Mouse (Mus musculus) forebrain, embryonic 11.5 days (tissue): ENCODE results near the gene Galnt9. TPM values are rescaled to one million over a fixed set of nuclear protein-coding genes. Genes with fewer than 3 reads are reported as not detected.
A peak's percentile ranks its signal among the peaks of the same experiment; 100 is the strongest.

Experiments used
- ATAC-seq: fragments of 200-750 bp; cut with Nextera tagmentation; replicated peaks from 2 replicates; pipeline ENCODE4 v1.8.0; 2017; ENCODE audit warnings: moderate TSS enrichment; ENCODE audit not compliant: low FRiP score
- DNase-seq: peaks from one replicate; pipeline ENCODE4 v3.0.0-alpha.2; 2017; ENCODE audit warnings: low spot score
- H3K27ac ChIP-seq: fragments of 300-500 bp; sonication (generic); 2 replicates; pipeline ENCODE4 v1.5.1; 2014; ENCODE audit warnings: low read depth, low read length
- H3K27me3 ChIP-seq: fragments of 300-500 bp; sonication (generic); 2 replicates; pipeline ENCODE4 v1.6.1; 2014; ENCODE audit warnings: mild to moderate bottlenecking, low read length, mixed read lengths; ENCODE audit not compliant: control insufficient read depth, insufficient read depth
- H3K36me3 ChIP-seq: fragments of 300-500 bp; sonication (generic); 2 replicates; pipeline ENCODE4 v1.6.1; 2014; ENCODE audit warnings: mild to moderate bottlenecking, low read length, moderate library complexity, mixed read lengths; ENCODE audit not compliant: control insufficient read depth, insufficient read depth
- H3K4me1 ChIP-seq: fragments of 300-500 bp; sonication (generic); replicated peaks from 2 replicates; pipeline ENCODE4 v1.6.1; 2014; ENCODE audit warnings: low read length, mixed read lengths; ENCODE audit not compliant: control insufficient read depth, insufficient read depth
- H3K4me2 ChIP-seq: fragments of 300-500 bp; sonication (generic); 2 replicates; pipeline ENCODE4 v1.6.1; 2014; ENCODE audit warnings: low read depth, mild to moderate bottlenecking, low read length, moderate library complexity, mixed read lengths; ENCODE audit not compliant: severe bottlenecking
- H3K4me3 ChIP-seq: fragments of 300-500 bp; sonication (generic); 2 replicates; pipeline ENCODE4 v1.5.1; 2014; ENCODE audit warnings: low read depth, low read length
- H3K9ac ChIP-seq: fragments of 300-500 bp; sonication (generic); 2 replicates; pipeline ENCODE4 v1.6.1; 2014; ENCODE audit warnings: low read length
- H3K9me3 ChIP-seq: fragments of 300-500 bp; sonication (generic); 2 replicates; pipeline ENCODE4 v1.6.1; 2016; ENCODE audit warnings: low read length, mixed read lengths; ENCODE audit not compliant: control insufficient read depth
- WGBS: fragments of 180-500 bp; shearing (Covaris S2); extraction: QIAGEN DNeasy Blood & Tissue Kit; methylation state at CpG from one replicate; pipeline ENCODE4 v1.1.7; 2014; 5-methylcytosine and 5-hydroxymethylcytosine counted together
- polyA plus RNA-seq: library from polyadenylated mRNA; unstranded; fragments of >200 nt; fragmentation: Nextera tagmentation; extraction: Ambion mirVana; gene quantifications from 2 replicates; pipeline ENCODE4 v1.2.1, GENCODE M21; 2014

The Galnt9 gene
- 1.6 and 2.1 TPM in 2 replicates for polyA plus RNA-seq

DNA sequence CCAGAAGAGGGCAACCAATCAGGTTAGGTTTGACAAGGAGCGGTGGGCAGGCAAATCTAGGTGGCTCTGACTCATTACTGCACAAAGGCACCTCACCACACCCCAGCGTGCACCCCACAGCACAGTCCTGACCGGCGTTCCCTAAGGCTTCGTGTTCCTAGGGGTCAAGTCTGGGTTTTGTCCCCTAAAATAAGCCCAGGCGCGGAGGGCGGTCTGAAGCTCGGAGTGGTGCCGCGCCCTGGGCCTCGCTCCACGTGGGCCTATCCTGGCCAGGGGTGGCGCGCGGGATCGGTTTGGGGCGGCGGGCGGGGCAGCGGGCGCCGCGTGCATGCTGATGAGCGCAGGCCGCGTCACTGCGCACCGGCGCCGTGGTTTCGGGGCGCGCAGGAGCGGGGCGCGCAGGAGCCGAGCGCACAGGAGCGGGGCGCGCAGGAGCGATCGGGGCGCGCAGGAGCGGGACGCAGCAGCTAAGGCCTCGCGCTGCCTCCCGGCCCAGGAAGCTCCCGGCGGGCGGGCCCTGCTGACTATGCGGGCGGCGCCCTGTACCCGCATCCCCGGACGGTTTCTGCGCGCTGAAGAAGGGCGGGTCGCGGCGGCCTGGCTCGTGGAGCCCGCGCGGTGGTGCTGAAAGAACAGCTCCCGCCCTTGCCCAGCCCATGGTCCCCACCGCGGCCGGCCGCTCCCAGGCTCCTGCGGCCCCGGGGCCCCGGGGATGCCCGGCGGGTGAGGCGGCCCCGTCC, at the start of gene Galnt9:
Gene Galnt9, plus strand, starts transcription at position 405 of the 740 bp plus-strand sequence.
- peaks cover 34% of the 10 kb centered on the region for H3K27me3 ChIP-seq
- ATAC-seq = peak; percentile 49
- H3K4me1 ChIP-seq = peaks cover 7% of the 10 kb centered on the region; the same call in 1 of the 2 replicates
- H3K4me2 ChIP-seq = peak within 1 kb of the TSS; percentile 63
- under 1% methylated on average over 75 of the region's 82 CpGs for WGBS
- DNase-seq = peak; percentile 85
- no peaks in the 10 kb centered on the region for H3K9me3 ChIP-seq
- peak within 1 kb of the TSS; percentile 32 for H3K4me3 ChIP-seq
- no peak within 1 kb of the TSS for H3K27ac ChIP-seq
- H3K36me3 ChIP-seq = no peaks in the 10 kb centered on the region
- no peak within 1 kb of the TSS for H3K9ac ChIP-seq

DNA sequence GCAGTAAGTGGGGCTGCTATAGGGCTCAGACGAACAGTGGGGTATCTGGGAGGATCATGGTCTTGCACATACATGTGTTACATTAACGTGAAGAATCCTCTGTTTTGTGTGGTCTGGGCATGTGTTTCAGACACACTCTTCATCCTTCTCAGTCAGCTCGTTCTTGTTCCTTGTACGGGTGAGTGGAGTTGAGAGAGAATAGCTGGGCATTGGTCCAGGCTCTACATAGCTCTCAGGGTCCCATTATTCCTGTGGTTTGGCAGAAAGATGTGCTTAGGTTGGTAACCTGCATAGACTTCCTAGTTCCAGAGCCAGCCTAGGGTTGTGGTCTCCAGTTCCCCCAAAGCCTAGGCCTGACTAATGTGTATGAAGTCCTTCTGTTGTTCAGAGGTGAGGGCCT, 49.8 kb upstream of the Galnt9 start:
- H3K27me3 ChIP-seq = peaks cover under 1% of the 10 kb centered on the region; the same call in 1 of the 2 replicates

DNA sequence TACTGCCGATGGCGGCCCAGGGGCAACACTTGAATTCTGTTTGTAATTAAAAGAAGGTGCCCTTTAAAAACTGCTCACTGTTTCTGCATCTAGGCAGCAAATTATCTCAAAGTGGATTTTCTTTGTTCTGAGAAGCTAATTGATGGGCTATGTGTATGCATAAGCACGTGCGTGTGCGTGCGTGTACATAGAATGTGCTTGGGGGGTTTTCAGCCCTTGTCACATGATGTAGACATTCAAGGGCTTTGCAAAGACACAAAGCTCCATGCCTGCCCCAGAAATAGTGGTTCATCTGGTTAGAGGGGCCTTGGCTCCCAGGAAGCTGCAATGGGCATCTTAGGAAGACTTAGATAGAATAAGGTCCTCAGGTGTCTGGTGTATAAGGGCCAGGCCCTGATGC, 49.1 kb upstream of the Galnt9 start:
- H3K4me1 ChIP-seq = 0 out of 2 replicates have a peak, but pooled peaks cover 3% of the 10 kb centered on the region
- H3K9me3 ChIP-seq = no peaks in the 10 kb centered on the region
- ATAC-seq (no peak), DNase-seq (no peak)
- H3K36me3 ChIP-seq = no peaks in the 10 kb centered on the region
- H3K9ac ChIP-seq = no peak overlapping the region
- H3K4me2 ChIP-seq = no peak overlapping the region
- H3K4me3 ChIP-seq = no peak overlapping the region
- no peak overlapping the region for H3K27ac ChIP-seq
- H3K27me3 ChIP-seq = no peaks in the 10 kb centered on the region
- 86% methylated on average over 6 of the region's 6 CpGs for WGBS

More for the DNA sequence above, 49.8 kb upstream of the Galnt9 start:
- ATAC-seq (no peak), DNase-seq (no peak)
- Histone ChIP-seq H3K36me3 (no peaks in the 10 kb centered on the region), H3K27ac (no peak overlapping the region), H3K9me3 (no peaks in the 10 kb centered on the region), H3K4me1 (0 out of 2 replicates have a peak, but pooled peaks cover 3% of the 10 kb centered on the region), H3K9ac (peak overlapping the region; percentile 16; the same call in 1 of the 2 replicates), H3K4me2 (peak overlapping the region; percentile 2; the same call in 1 of the 2 replicates), H3K4me3 (no peak overlapping the region)
- 68% methylated on average over 4 of the region's 4 CpGs for WGBS

DNA sequence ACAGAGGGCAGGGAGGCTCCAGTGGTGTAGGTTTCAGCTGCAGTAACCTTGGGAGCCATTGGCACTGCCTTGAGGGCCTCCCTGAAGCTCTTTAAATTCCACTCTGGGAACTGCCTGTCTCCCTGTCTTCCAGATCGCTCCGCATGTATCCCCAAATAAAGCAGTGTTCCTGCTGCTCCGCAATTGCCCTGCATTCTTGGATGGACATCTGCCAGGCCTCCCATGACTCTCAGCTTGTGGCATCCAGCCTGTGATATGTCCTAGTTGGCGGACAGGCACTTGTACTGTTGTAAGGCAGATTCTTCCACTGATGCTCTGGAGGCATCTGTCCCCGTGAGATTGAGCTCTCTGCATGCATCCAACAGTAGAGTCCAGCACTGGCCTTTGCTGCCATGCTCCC, 46.6 kb upstream of the Galnt9 start:
- DNase-seq (no peak), ATAC-seq (no peak)
- Histone ChIP-seq H3K27me3 (no peaks in the 10 kb centered on the region), H3K27ac (no peak overlapping the region), H3K4me2 (no peak overlapping the region), H3K36me3 (no peaks in the 10 kb centered on the region), H3K9me3 (no peaks in the 10 kb centered on the region), H3K4me3 (no peak overlapping the region), H3K4me1 (0 out of 2 replicates have a peak, but pooled peaks cover 5% of the 10 kb centered on the region), H3K9ac (no peak overlapping the region)
- WGBS = 86% methylated on average over 5 of the region's 5 CpGs

DNA sequence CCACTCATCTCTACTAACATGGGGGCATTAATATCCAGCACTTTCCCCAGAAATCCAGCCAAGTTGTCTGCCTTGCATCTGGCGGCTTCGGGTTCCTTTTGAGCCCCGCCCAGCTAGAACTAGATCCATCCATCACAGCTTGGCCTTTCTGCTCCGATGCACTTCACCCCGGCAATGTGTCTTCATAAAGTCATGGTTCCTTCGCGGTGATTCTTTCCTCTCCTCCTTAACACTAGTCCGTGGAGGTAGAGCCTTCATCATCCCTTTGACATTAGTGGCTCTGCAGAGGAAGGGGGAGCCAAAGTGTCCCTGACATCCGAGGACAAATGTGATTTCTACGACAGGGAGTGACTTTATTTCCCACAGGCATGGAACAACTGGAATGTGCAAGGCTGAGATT, 46.1 kb upstream of the Galnt9 start:
- DNase-seq (no peak), ATAC-seq (no peak)
- Histone ChIP-seq H3K27me3 (no peaks in the 10 kb centered on the region), H3K4me1 (0 out of 2 replicates have a peak, but pooled peaks cover 5% of the 10 kb centered on the region), H3K9me3 (no peaks in the 10 kb centered on the region), H3K9ac (no peak overlapping the region), H3K27ac (no peak overlapping the region), H3K4me3 (no peak overlapping the region), H3K4me2 (no peak overlapping the region), H3K36me3 (no peaks in the 10 kb centered on the region)
- 74% methylated on average over 10 of the region's 10 CpGs for WGBS

DNA sequence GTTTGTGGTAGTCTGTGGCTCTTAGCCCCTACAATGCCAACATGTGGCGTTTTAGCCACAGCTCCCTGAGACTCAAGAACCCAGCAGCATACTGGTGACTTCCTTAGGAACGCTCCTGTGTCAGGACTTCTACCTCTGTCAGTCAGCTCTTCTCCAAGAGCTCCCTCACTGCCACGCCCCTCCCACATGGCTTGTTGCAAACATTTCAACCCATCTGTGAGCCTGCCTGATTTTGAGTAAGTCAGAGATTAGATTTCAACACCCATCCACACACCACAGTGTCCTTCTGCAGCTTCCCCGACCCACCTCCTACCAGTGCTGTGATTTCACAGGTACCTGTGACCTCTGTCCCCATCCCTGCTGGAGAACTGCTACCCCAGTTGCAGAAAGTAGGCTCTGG, 43.9 kb upstream of the Galnt9 start:
- no peak for ATAC-seq
- DNase-seq = no peak
- H3K9me3 ChIP-seq = no peaks in the 10 kb centered on the region
- no peaks in the 10 kb centered on the region for H3K27me3 ChIP-seq
- no peak overlapping the region for H3K4me2 ChIP-seq
- H3K36me3 ChIP-seq = no peaks in the 10 kb centered on the region
- H3K4me3 ChIP-seq = no peak overlapping the region
- H3K9ac ChIP-seq = no peak overlapping the region
- H3K27ac ChIP-seq = no peak overlapping the region
- 64% methylated on average over 4 of the region's 4 CpGs for WGBS
- 0 out of 2 replicates have a peak, but pooled peaks cover 1% of the 10 kb centered on the region for H3K4me1 ChIP-seq

DNA sequence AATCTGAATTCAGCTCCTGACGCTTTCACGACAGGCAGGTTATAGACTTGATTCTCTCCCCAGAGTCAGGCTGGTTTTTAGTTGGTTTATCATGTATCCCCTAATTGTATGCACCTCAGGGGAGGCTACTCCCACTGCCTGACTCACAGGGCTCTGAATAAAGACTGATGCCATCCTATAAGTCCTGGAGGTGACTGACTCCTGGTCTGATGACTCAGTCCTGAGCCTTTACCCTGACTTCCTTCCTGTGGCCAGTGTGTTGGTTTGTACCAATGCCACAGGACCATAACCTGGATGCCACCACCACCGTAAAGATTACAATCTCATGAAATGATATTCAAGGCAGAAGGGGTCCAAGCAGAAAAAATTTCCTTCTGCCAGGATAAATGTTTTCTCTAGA, 40.8 kb upstream of the Galnt9 start:
- Histone ChIP-seq H3K9me3 (no peaks in the 10 kb centered on the region), H3K4me2 (no peak overlapping the region), H3K4me1 (peaks cover 8% of the 10 kb centered on the region), H3K4me3 (no peak overlapping the region), H3K27me3 (no peaks in the 10 kb centered on the region; the same call in 1 of the 2 replicates), H3K27ac (no peak overlapping the region), H3K9ac (no peak overlapping the region), H3K36me3 (no peaks in the 10 kb centered on the region)
- WGBS = 94% methylated on average over 3 of the region's 3 CpGs
- DNase-seq (no peak), ATAC-seq (no peak)

DNA sequence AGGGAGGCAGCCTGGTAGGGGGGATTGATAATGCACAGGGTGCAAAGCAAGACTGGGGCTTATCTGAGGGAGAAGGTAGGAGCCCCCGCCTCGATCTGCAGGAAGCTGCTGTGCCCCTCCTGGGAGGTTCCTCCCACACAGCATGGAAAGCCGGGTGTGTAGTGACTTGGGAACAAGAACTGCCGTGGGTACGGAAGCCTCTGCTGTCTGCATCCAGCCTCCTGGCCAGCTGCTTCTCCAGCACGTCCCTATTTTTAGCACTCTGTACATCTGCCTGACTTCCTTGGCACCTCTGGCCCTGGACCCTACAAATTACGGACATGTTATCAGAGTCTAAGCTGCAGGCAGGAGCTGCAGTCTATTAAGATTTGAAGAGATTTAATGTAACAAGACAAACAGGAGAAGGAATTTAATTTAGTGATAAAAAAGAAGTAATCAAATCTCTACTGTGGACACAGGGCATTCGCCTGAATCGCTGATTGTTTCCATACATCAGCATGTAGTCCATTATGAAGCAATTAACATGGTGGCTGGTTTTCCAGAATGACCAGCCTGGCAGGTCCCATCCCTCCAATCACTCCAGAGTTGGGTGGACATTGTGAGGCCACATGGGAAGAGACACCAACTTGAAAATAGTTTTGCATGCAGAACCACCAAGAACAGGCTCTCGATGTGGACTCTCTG, 38.4 kb upstream of the Galnt9 start:
- DNase-seq (no peak), ATAC-seq (0 out of 2 replicates have a peak, but pooled peaks have one; percentile 12)
- H3K4me1 ChIP-seq = peaks cover 6% of the 10 kb centered on the region
- no peak overlapping the region for H3K9ac ChIP-seq
- WGBS = 31% methylated on average over 10 of the region's 10 CpGs
- H3K27ac ChIP-seq = no peak overlapping the region
- H3K27me3 ChIP-seq = no peaks in the 10 kb centered on the region; the same call in 1 of the 2 replicates
- H3K4me3 ChIP-seq = no peak overlapping the region
- H3K9me3 ChIP-seq = no peaks in the 10 kb centered on the region
- H3K4me2 ChIP-seq = no peak overlapping the region
- H3K36me3 ChIP-seq = no peaks in the 10 kb centered on the region
